Mouse (Mus musculus): ENCODE measurements at regions not wholly inside any gene's neighbourhood (a gene's known extent, or its start where the extent isn't known, plus 50 kb on each side); places are given as distances from the start of the nearest gene placed in this dataset.

DNA sequence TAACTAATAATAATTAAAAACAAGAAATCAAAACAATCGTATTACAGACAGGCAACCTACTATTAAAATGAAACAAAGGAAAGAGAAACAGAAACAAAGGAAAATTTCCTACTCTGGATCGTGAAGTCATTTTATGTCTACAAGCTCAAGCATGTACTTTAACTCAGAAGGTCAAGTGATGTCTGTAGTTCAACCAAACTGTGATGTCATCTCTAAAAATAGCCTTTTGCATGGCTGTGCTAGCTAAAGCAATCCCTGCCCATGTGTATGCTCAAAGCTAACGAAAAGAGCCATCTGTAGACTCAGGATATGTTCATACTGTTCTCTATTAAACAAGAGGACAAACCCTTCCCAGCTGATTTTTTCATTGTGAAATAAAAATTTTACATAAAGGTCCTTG lies 500.7 kb downstream of the Nr2f2 start:
- 83% methylated on average over 3 of the region's 3 CpGs for WGBS
- no peak overlapping the region for H3K4me3 ChIP-seq (ENCODE audit: low read depth, low read length)
- no peak overlapping the region for H3K4me2 ChIP-seq (replicated peaks; ENCODE audit: low read depth, low read length)
- no peaks in the 10 kb centered on the region for H3K9me3 ChIP-seq (ENCODE audit: control insufficient read depth, low read depth, low read length)
- no peak overlapping the region for H3K27ac ChIP-seq (ENCODE audit: low read length)
- no peak overlapping the region for H3K9ac ChIP-seq (replicated peaks; ENCODE audit: low read depth, low read length)
- ATAC-seq (ENCODE audit: insufficient number of reproducible peaks, insufficient read depth, low FRiP score, low read depth): no peak
- H3K27me3 ChIP-seq (ENCODE audit: control insufficient read depth, insufficient read depth, low read length): no peaks in the 10 kb centered on the region
- no peaks in the 10 kb centered on the region for H3K4me1 ChIP-seq (ENCODE audit: control insufficient read depth, insufficient read depth, low read length)
- H3K36me3 ChIP-seq (ENCODE audit: control insufficient read depth, insufficient read depth, low read length): no peaks in the 10 kb centered on the region

DNA sequence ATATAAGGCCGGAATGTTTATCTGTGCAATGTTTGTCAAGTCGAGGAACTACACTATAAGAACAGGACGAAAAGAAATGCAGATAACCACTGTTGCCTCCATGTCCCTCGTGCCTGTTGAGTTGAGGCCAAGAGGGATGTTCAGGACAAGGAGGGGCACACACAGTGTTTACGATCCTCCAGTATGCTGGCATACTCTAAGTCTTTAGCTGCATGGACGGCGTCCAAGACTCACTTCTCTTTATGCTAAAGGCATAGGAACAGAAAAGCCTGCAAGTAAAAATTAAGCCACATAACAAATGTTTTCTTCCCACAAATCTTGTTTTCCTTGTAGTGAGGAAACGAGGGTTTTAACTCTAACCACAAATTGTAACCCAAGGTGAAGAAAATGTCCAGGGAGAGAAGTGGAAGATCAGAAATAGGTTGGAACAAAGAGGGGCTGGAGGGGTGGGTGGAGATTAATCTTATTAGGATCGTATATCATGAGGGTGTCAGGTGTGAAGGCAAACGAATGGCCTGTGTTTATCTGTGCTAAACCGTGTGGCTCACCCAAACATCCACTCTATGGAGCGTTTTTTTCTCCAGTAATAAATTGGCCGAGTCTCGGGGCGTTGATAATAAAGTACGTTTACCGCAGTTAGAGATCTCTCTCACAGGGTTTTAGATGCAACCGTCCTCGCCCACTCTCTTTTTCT lies 521.8 kb downstream of the Nr2f2 start:
- whole genome bisulfite sequencing: 24% methylated on average over 19 of the region's 19 CpGs

DNA sequence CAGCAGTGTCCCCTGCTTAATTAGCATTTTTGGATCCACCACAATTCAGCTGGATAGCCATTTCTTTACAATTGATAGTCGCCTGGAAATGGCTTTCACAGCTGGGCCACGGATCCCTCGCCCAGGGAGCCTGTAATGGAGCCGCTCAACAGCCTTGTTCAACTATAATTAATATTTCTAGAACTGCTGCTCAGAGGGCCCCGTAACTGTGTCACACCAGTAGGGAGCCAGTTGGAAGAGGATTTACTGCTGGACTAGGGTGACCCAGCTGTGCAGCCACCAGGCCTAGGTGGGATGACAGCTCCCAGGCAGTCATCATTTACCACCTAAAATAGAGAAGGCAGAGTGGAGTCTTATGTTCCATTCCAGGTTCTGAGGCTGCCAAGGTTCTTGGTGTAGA lies 529.2 kb downstream of the Nr2f2 start:
- no peak for ATAC-seq (ENCODE audit: insufficient number of reproducible peaks, insufficient read depth, low FRiP score, low read depth)
- Histone ChIP-seq H3K4me3 (ENCODE audit: low read depth, low read length) (no peak overlapping the region), H3K4me2 (replicated peaks; ENCODE audit: low read depth, low read length) (no peak overlapping the region), H3K9me3 (ENCODE audit: control insufficient read depth, low read depth, low read length) (no peaks in the 10 kb centered on the region), H3K9ac (replicated peaks; ENCODE audit: low read depth, low read length) (no peak overlapping the region), H3K36me3 (ENCODE audit: control insufficient read depth, insufficient read depth, low read length) (no peaks in the 10 kb centered on the region), H3K27ac (ENCODE audit: low read length) (no peak overlapping the region), H3K27me3 (ENCODE audit: control insufficient read depth, insufficient read depth, low read length) (no peaks in the 10 kb centered on the region), H3K4me1 (ENCODE audit: control insufficient read depth, insufficient read depth, low read length) (no peaks in the 10 kb centered on the region)
- 86% methylated on average over 5 of the region's 5 CpGs for WGBS

More for the DNA sequence above, 521.8 kb downstream of the Nr2f2 start:
- Histone ChIP-seq H3K4me3 (ENCODE audit: low read depth, low read length) (no peak overlapping the region), H3K9ac (replicated peaks; ENCODE audit: low read depth, low read length) (no peak overlapping the region), H3K4me1 (ENCODE audit: control insufficient read depth, insufficient read depth, low read length) (no peaks in the 10 kb centered on the region), H3K27me3 (ENCODE audit: control insufficient read depth, insufficient read depth, low read length) (no peaks in the 10 kb centered on the region), H3K9me3 (ENCODE audit: control insufficient read depth, low read depth, low read length) (no peaks in the 10 kb centered on the region), H3K4me2 (replicated peaks; ENCODE audit: low read depth, low read length) (no peak overlapping the region; the same call in 1 of the 2 replicates), H3K36me3 (ENCODE audit: control insufficient read depth, insufficient read depth, low read length) (no peaks in the 10 kb centered on the region), H3K27ac (ENCODE audit: low read length) (no peak overlapping the region)
- ATAC-seq (ENCODE audit: insufficient number of reproducible peaks, insufficient read depth, low FRiP score, low read depth): no peak

DNA sequence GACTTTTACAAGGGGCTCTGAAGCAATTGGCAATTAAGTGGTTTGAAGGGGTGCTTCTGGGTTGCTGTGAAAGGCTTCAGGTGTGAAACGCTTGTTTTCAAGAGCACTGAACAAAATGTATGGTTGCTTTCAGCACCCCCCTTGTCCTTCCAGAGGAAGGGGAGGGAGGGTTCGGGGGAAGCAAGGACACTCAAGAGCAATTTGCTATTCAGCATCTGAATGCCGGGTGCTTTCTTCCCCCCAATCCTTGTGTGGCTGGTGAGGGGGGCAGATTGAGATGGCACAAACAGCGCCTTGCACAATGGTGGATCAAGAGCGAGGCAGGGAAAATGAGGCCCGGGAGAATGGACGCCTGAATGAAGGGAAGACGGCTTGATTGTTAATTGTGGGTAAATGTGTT lies 539.3 kb downstream of the Nr2f2 start:
- H3K36me3 ChIP-seq (ENCODE audit: control insufficient read depth, insufficient read depth, low read length): no peaks in the 10 kb centered on the region
- H3K9ac ChIP-seq (replicated peaks; ENCODE audit: low read depth, low read length): no peak overlapping the region
- no peaks in the 10 kb centered on the region for H3K27me3 ChIP-seq (ENCODE audit: control insufficient read depth, insufficient read depth, low read length)
- H3K4me1 ChIP-seq (ENCODE audit: control insufficient read depth, insufficient read depth, low read length): no peaks in the 10 kb centered on the region
- 75% methylated on average over 8 of the region's 8 CpGs for WGBS
- H3K4me2 ChIP-seq (replicated peaks; ENCODE audit: low read depth, low read length): no peak overlapping the region
- H3K9me3 ChIP-seq (ENCODE audit: control insufficient read depth, low read depth, low read length): no peaks in the 10 kb centered on the region
- H3K27ac ChIP-seq (ENCODE audit: low read length): no peak overlapping the region
- no peak for ATAC-seq (ENCODE audit: insufficient number of reproducible peaks, insufficient read depth, low FRiP score, low read depth)
- H3K4me3 ChIP-seq (ENCODE audit: low read depth, low read length): no peak overlapping the region

DNA sequence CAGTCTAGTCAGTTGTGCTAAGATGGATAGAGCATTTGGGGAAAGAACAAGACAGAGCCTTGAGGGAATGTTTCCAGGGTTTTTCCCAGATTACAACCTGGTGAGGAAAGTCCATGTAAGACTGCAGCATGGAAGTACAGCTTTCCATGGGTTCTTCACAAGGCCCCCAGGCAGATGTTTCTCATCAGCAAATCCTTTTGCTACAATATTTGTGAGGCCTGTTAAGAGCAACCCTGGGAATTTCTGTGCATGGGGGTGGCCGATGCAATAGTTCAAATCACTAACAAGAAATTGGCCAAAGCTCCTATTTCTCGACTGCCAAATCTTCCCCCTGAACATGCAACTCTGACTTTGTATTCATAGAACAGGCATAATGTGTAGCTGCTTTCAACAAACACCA lies 546.0 kb downstream of the Nr2f2 start:
- Histone ChIP-seq H3K4me3 (ENCODE audit: low read depth, low read length) (no peak overlapping the region), H3K27me3 (ENCODE audit: control insufficient read depth, insufficient read depth, low read length) (no peaks in the 10 kb centered on the region), H3K27ac (ENCODE audit: low read length) (no peak overlapping the region), H3K9me3 (ENCODE audit: control insufficient read depth, low read depth, low read length) (no peaks in the 10 kb centered on the region), H3K36me3 (ENCODE audit: control insufficient read depth, insufficient read depth, low read length) (no peaks in the 10 kb centered on the region), H3K4me2 (replicated peaks; ENCODE audit: low read depth, low read length) (no peak overlapping the region), H3K9ac (replicated peaks; ENCODE audit: low read depth, low read length) (no peak overlapping the region), H3K4me1 (ENCODE audit: control insufficient read depth, insufficient read depth, low read length) (no peaks in the 10 kb centered on the region)
- ATAC-seq (ENCODE audit: insufficient number of reproducible peaks, insufficient read depth, low FRiP score, low read depth): no peak
- 59% methylated on average over 2 of the region's 2 CpGs for WGBS

DNA sequence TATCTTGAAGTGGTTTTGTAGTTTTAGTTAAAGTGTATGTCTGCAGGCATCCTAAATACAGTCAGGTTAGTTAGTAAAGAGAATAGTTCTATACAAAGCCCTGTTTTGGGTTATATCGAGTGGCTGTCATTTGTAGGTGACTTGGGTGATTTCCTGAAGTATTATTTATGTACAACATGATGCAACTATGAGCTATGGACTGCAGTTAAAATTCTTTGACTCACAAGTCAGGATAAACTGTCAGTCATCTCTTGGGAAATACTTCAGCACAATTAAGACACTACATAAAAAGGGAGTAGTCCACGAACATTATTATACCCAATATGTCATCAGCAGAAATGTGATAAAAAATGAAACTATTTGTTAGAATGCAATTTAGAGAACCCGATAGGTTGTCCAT lies 554.2 kb downstream of the Nr2f2 start:
- Histone ChIP-seq H3K36me3 (ENCODE audit: control insufficient read depth, insufficient read depth, low read length) (no peaks in the 10 kb centered on the region), H3K9ac (replicated peaks; ENCODE audit: low read depth, low read length) (no peak overlapping the region), H3K4me3 (ENCODE audit: low read depth, low read length) (no peak overlapping the region), H3K4me1 (ENCODE audit: control insufficient read depth, insufficient read depth, low read length) (no peaks in the 10 kb centered on the region), H3K27ac (ENCODE audit: low read length) (no peak overlapping the region), H3K9me3 (ENCODE audit: control insufficient read depth, low read depth, low read length) (no peaks in the 10 kb centered on the region), H3K27me3 (ENCODE audit: control insufficient read depth, insufficient read depth, low read length) (no peaks in the 10 kb centered on the region), H3K4me2 (replicated peaks; ENCODE audit: low read depth, low read length) (no peak overlapping the region)
- no peak for ATAC-seq (ENCODE audit: insufficient number of reproducible peaks, insufficient read depth, low FRiP score, low read depth)
- 85% methylated on average over 3 of the region's 3 CpGs for WGBS

DNA sequence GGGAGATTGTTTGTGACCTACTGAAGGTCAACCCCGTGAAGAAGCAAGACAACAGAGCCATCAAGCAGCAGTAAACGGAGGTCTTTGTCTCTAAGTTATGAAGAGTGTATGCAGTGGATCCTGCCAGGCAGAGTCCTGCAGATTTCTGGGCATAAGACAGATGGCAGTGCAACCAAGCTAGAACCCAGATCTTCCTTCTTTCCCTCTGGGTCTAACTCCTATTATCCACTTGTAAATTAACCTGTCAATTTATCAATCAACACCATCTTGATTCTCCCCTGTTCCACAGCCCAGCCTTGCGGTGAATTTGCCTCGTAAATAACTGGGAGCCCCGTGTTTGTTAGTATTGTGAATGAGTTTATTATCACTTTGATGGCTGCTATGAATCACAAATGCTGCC lies 555.7 kb downstream of the Nr2f2 start:
- no peak for ATAC-seq (ENCODE audit: insufficient number of reproducible peaks, insufficient read depth, low FRiP score, low read depth)
- no peaks in the 10 kb centered on the region for H3K9me3 ChIP-seq (ENCODE audit: control insufficient read depth, low read depth, low read length)
- no peaks in the 10 kb centered on the region for H3K36me3 ChIP-seq (ENCODE audit: control insufficient read depth, insufficient read depth, low read length)
- H3K27me3 ChIP-seq (ENCODE audit: control insufficient read depth, insufficient read depth, low read length): no peaks in the 10 kb centered on the region
- H3K4me3 ChIP-seq (ENCODE audit: low read depth, low read length): no peak overlapping the region
- no peak overlapping the region for H3K9ac ChIP-seq (replicated peaks; ENCODE audit: low read depth, low read length)
- no peak overlapping the region for H3K4me2 ChIP-seq (replicated peaks; ENCODE audit: low read depth, low read length)
- H3K4me1 ChIP-seq (ENCODE audit: control insufficient read depth, insufficient read depth, low read length): no peaks in the 10 kb centered on the region
- no peak overlapping the region for H3K27ac ChIP-seq (ENCODE audit: low read length)
- 17% methylated on average over 5 of the region's 5 CpGs for WGBS

DNA sequence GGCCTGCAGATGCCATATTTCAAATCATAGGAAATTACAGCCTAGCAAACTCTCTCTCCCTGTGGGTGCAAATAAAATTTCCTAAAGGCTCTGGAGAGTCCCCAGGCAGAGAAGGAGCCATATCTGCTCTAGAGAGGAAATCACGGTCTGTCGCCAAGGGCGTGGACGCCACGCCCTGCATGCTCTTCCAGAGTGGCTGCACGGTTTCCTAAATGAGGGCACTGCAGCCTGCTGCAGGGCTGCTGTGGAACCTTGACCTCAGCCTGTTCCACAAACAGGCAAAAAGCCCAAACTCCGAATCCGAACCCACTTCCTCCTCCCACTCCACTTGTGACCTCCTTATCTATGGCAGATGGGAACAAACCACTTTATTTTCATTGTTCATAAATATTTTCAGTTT lies 559.3 kb downstream of the Nr2f2 start:
- Histone ChIP-seq H3K9ac (replicated peaks; ENCODE audit: low read depth, low read length) (no peak overlapping the region), H3K27ac (ENCODE audit: low read length) (no peak overlapping the region), H3K4me3 (ENCODE audit: low read depth, low read length) (no peak overlapping the region), H3K36me3 (ENCODE audit: control insufficient read depth, insufficient read depth, low read length) (no peaks in the 10 kb centered on the region), H3K9me3 (ENCODE audit: control insufficient read depth, low read depth, low read length) (no peaks in the 10 kb centered on the region), H3K27me3 (ENCODE audit: control insufficient read depth, insufficient read depth, low read length) (no peaks in the 10 kb centered on the region), H3K4me1 (ENCODE audit: control insufficient read depth, insufficient read depth, low read length) (no peaks in the 10 kb centered on the region), H3K4me2 (replicated peaks; ENCODE audit: low read depth, low read length) (no peak overlapping the region)
- 37% methylated on average over 8 of the region's 8 CpGs for WGBS
- no peak for ATAC-seq (ENCODE audit: insufficient number of reproducible peaks, insufficient read depth, low FRiP score, low read depth)

DNA sequence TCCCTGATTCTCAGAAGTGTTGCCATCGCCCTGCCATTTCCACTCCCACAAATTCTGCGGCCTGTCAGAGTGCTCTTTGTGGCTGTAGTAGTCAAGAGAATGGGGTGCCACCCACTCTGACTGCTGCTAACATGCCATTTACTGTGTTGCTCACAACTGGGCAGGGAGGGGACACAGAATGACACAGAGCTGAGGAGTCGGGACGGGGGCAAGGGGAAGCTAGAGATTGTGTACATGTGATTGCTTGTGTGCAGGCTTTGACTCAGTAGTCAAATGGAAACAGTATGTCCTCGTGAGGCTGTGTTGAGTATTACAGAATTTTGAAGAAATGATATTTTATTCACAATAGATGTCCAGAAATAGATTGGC lies 595.6 kb downstream of the Nr2f2 start:
- Histone ChIP-seq H3K4me1 (ENCODE audit: control insufficient read depth, insufficient read depth, low read length) (no peaks in the 10 kb centered on the region), H3K27me3 (ENCODE audit: control insufficient read depth, insufficient read depth, low read length) (no peaks in the 10 kb centered on the region), H3K9ac (replicated peaks; ENCODE audit: low read depth, low read length) (no peak overlapping the region), H3K27ac (ENCODE audit: low read length) (no peak overlapping the region), H3K4me2 (replicated peaks; ENCODE audit: low read depth, low read length) (no peak overlapping the region), H3K9me3 (ENCODE audit: control insufficient read depth, low read depth, low read length) (no peaks in the 10 kb centered on the region), H3K4me3 (ENCODE audit: low read depth, low read length) (no peak overlapping the region), H3K36me3 (ENCODE audit: control insufficient read depth, insufficient read depth, low read length) (no peaks in the 10 kb centered on the region)
- no peak for ATAC-seq (ENCODE audit: insufficient number of reproducible peaks, insufficient read depth, low FRiP score, low read depth)
- 77% methylated on average over 5 of the region's 5 CpGs for WGBS
